18 mouse cellular contexts compared by ENCODE assay signal in genomic region chr9:97065885-97066284, GRCm38 (mm10). TPM values are rescaled to one million over a fixed set of nuclear protein-coding genes. Genes with fewer than 3 reads are reported as not detected.
A peak's percentile ranks its signal among the peaks of the same experiment; 100 is the strongest.
DNase-seq lines count a peak whose midpoint lies in the region; ATAC-seq and TF ChIP-seq lines count a peak whose summit lies in the region.
"Had no signal": no experiment of that assay in that cellular context is flagged by ENCODE, and none has a peak within 500 bp of the region (broad histone marks: within the 10 kb centered on the region; RNA-seq: fewer than 3 reads in every experiment).

No protein-coding gene starts in this region.

- no peak for TF ChIP-seq EP300 in heart, postnatal 0 days (IDR thresholded peaks at IDR 0.05; ENCODE audit: low read depth)

- no peak for DNase-seq in heart, postnatal 0 days (ENCODE audit: low spot score)
- no peak for DNase-seq in heart, adult 9 months (ENCODE audit: low spot score in 2 of 2)
- DNase-seq in midbrain, embryonic 11.5 days (ENCODE audit: low spot score, missing footprints) = peak; percentile 81
- DNase-seq in layer of hippocampus, postnatal 25 days (ENCODE audit: extremely low spot score in 1 of 2, low spot score in 1 of 2) = no peak
- DNase-seq in layer of hippocampus, adult 11-12 months (ENCODE audit: low spot score) = no peak
- DNase-seq: adrenal gland, adult 2 months; cerebellum, adult 9-10 months; gastrocnemius, adult 2 months; kidney, adult 2 months; kidney, postnatal 36 days; liver; liver, postnatal 0 days; lung, postnatal 4 days; thymus, postnatal 14 days had no signal

- TF ChIP-seq CTCF in heart, postnatal 0 days (IDR thresholded peaks at IDR 0.05; ENCODE audit: low read depth) = no peak
- TF ChIP-seq CTCF in embryonic fibroblast, embryonic 13.5 days (IDR thresholded peaks at IDR 0.05; ENCODE audit: borderline replicate concordance, insufficient read depth, low read length) = no peak

- no peaks in the 10 kb centered on the region for H3K9me3 ChIP-seq in heart, postnatal 0 days (replicated peaks; ENCODE audit: control insufficient read depth, low read length)
- no peaks in the 10 kb centered on the region for H3K9me3 ChIP-seq in midbrain, embryonic 11.5 days (ENCODE audit: control insufficient read depth, low read length)
- H3K9me3 ChIP-seq in midbrain, embryonic 16.5 days (replicated peaks; ENCODE audit: control insufficient read depth, low read length, poor library complexity, severe bottlenecking) = no peaks in the 10 kb centered on the region
- H3K9me3 ChIP-seq: midbrain, embryonic 10.5 days had no signal

- no peaks in the 10 kb centered on the region for H3K27me3 ChIP-seq in heart, postnatal 0 days (ENCODE audit: control insufficient read depth, insufficient read depth, low read length)
- no peaks in the 10 kb centered on the region for H3K27me3 ChIP-seq in midbrain, embryonic 11.5 days (ENCODE audit: control insufficient read depth, insufficient read depth, low read length)
- H3K27me3 ChIP-seq in midbrain, embryonic 16.5 days (ENCODE audit: control insufficient read depth, insufficient read depth, low read depth, low read length) = no peaks in the 10 kb centered on the region

- no peak overlapping the region for H3K4me2 ChIP-seq in heart, postnatal 0 days (ENCODE audit: low read depth, low read length)
- no peak overlapping the region for H3K4me2 ChIP-seq in midbrain, embryonic 11.5 days
- no peak overlapping the region for H3K4me2 ChIP-seq in midbrain, embryonic 16.5 days (ENCODE audit: low read length)

- 70% methylated on average over 4 of the region's 4 CpGs for WGBS in heart, postnatal 0 days
- 70% methylated on average over 4 of the region's 4 CpGs for whole genome bisulfite sequencing in midbrain, embryonic 11.5 days
- WGBS in midbrain, embryonic 16.5 days = 55% methylated on average over 4 of the region's 4 CpGs

- TF ChIP-seq POLR2A in embryonic fibroblast, embryonic 13.5 days (IDR thresholded peaks at IDR 0.05; ENCODE audit: low read depth, low read length) = no peak

- no peaks in the 10 kb centered on the region for H3K4me1 ChIP-seq in heart, postnatal 0 days (ENCODE audit: control insufficient read depth, insufficient read depth)
- H3K4me1 ChIP-seq in midbrain, embryonic 11.5 days (ENCODE audit: control insufficient read depth, insufficient read depth, low read length) = peaks cover 6% of the 10 kb centered on the region
- peaks cover 4% of the 10 kb centered on the region; the same call in 1 of the 2 replicates for H3K4me1 ChIP-seq in midbrain, embryonic 16.5 days (ENCODE audit: control insufficient read depth, insufficient read depth, low read length)
- H3K4me1 ChIP-seq in embryonic fibroblast, embryonic 13.5 days (ENCODE audit: control insufficient read depth, insufficient read depth, low read length) = peaks cover 8% of the 10 kb centered on the region; the same call in 1 of the 2 replicates

- peak; percentile 44 for ATAC-seq in heart, postnatal 0 days (ENCODE audit: insufficient read depth, low read depth)
- no peak for ATAC-seq in midbrain, embryonic 11.5 days (ENCODE audit: low FRiP score)
- ATAC-seq in midbrain, embryonic 16.5 days = no peak
- ATAC-seq: liver, postnatal 0 days had no signal

- 0 out of 2 replicates have a peak, but pooled peaks cover under 1% of the 10 kb centered on the region for H3K36me3 ChIP-seq in heart, postnatal 0 days (replicated peaks; ENCODE audit: control insufficient read depth, insufficient read depth, low read length)
- no peaks in the 10 kb centered on the region for H3K36me3 ChIP-seq in midbrain, embryonic 11.5 days (ENCODE audit: control insufficient read depth, insufficient read depth, low read length)
- no peaks in the 10 kb centered on the region for H3K36me3 ChIP-seq in midbrain, embryonic 16.5 days (ENCODE audit: control insufficient read depth, insufficient read depth, low read length)
- H3K36me3 ChIP-seq: midbrain, embryonic 10.5 days had no signal

- no peak overlapping the region for H3K27ac ChIP-seq in heart, postnatal 0 days (ENCODE audit: low read depth)
- H3K27ac ChIP-seq in midbrain, embryonic 11.5 days (ENCODE audit: low read depth, low read length) = no peak overlapping the region
- H3K27ac ChIP-seq in midbrain, embryonic 16.5 days (ENCODE audit: low read length) = no peak overlapping the region
- H3K27ac ChIP-seq in embryonic fibroblast, embryonic 13.5 days (ENCODE audit: insufficient read depth, low read length) = 0 out of 2 replicates have a peak overlapping the region, but pooled peaks have one; percentile 10
- H3K27ac ChIP-seq: gastrocnemius, adult 2 months had no signal

- no peak overlapping the region for H3K9ac ChIP-seq in heart, postnatal 0 days (replicated peaks; ENCODE audit: low read depth, low read length)
- H3K9ac ChIP-seq in midbrain, embryonic 11.5 days (ENCODE audit: low read length) = no peak overlapping the region
- H3K9ac ChIP-seq in midbrain, embryonic 16.5 days (ENCODE audit: low read depth, low read length) = no peak overlapping the region
- H3K9ac ChIP-seq: liver, postnatal 0 days had no signal

- no peak overlapping the region for H3K4me3 ChIP-seq in heart, postnatal 0 days (ENCODE audit: low read depth, low read length)
- no peak overlapping the region for H3K4me3 ChIP-seq in midbrain, embryonic 11.5 days (ENCODE audit: low read depth, low read length)
- no peak overlapping the region for H3K4me3 ChIP-seq in midbrain, embryonic 16.5 days (ENCODE audit: low read depth, low read length)
- H3K4me3 ChIP-seq in embryonic fibroblast, embryonic 13.5 days (ENCODE audit: insufficient read depth, low read length) = no peak overlapping the region
- H3K4me3 ChIP-seq: erythroblast, embryonic 14.5 days; gastrocnemius, adult 2 months; midbrain, embryonic 10.5 days had no signal

RNA-seq across cellular contexts. Expression of gene Slc25a36, which starts 45.1 kb away (rescaled TPM):
- 43.5 and 52.9 TPM in 2 replicates for total RNA-seq in heart, postnatal 0 days (2014; rRNA removed; ENCODE audit: low replicate concordance)
- 25.9 and 26.7 TPM in 2 replicates for polyA plus RNA-seq in heart, postnatal 0 days (2015; fragmentation: Nextera tagmentation; extraction: Ambion mirVana)
- polyA plus RNA-seq in midbrain, embryonic 11.5 days (2014; fragmentation: Nextera tagmentation; extraction: Ambion mirVana) = 81.4 and 87.4 TPM in 2 replicates
- 69.3 and 79.3 TPM in 2 replicates for polyA plus RNA-seq in midbrain, embryonic 16.5 days (2015; fragmentation: Nextera tagmentation; extraction: Ambion mirVana)
- polyA plus RNA-seq in embryonic fibroblast, embryonic 13.5 days (2011; ENCODE audit: insufficient read length, low read depth, missing spikeins) = 106 and 132 TPM in 2 replicates
- total RNA-seq in layer of hippocampus, postnatal 25 days (2021) = 10 to 100 TPM; 65.2 to 89.2 TPM

RNA-seq across cellular contexts. Expression of gene Spsb4, which starts 47.2 kb away (rescaled TPM):
- total RNA-seq in heart, postnatal 0 days (2014; rRNA removed; ENCODE audit: low replicate concordance) = 36.4 and 72.4 TPM in 2 replicates
- polyA plus RNA-seq in heart, postnatal 0 days (2015; fragmentation: Nextera tagmentation; extraction: Ambion mirVana) = 31.8 and 32.5 TPM in 2 replicates
- 107 and 115 TPM in 2 replicates for polyA plus RNA-seq in midbrain, embryonic 11.5 days (2014; fragmentation: Nextera tagmentation; extraction: Ambion mirVana)
- 23.5 and 28.3 TPM in 2 replicates for polyA plus RNA-seq in midbrain, embryonic 16.5 days (2015; fragmentation: Nextera tagmentation; extraction: Ambion mirVana)
- 1.8 and 1.9 TPM in 2 replicates for polyA plus RNA-seq in embryonic fibroblast, embryonic 13.5 days (2011; ENCODE audit: insufficient read length, low read depth, missing spikeins)
- total RNA-seq in layer of hippocampus, postnatal 25 days (2021) = 1 to 10 TPM; 5.1 to 6.1 TPM
